Mouse (Mus musculus) right cerebral cortex, postnatal 14 days (tissue): ENCODE measurements at regions not wholly inside any gene's neighbourhood (a gene's known extent, or its start where the extent isn't known, plus 50 kb on each side); places are given as distances from the start of the nearest gene placed in this dataset.
A peak's percentile ranks its signal among the peaks of the same experiment; 100 is the strongest.

Experiments
- DNase-seq: peaks from one replicate; pipeline ENCODE4 v3.0.0; 2022

DNA sequence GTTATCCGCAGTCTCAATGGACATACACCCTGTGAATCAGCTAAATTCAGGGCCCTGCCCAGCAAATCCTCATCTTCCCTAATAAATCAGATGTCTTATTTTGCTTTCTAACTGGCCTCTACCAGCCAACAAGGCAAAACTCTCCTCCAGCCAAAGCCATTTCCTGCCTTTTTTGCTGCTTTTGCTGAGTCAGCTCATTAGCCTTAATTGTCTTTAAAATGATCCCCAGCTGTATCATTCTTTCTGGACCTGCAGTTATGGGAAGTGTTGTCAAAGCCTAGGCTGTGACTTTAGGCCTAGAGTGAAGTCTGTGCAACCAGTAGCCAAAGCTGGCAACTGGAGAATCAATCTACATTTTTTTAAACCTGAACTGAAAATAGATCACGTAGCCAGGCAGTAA is 81.4 kb downstream of the Mtpn start:
- no peak for DNase-seq

DNA sequence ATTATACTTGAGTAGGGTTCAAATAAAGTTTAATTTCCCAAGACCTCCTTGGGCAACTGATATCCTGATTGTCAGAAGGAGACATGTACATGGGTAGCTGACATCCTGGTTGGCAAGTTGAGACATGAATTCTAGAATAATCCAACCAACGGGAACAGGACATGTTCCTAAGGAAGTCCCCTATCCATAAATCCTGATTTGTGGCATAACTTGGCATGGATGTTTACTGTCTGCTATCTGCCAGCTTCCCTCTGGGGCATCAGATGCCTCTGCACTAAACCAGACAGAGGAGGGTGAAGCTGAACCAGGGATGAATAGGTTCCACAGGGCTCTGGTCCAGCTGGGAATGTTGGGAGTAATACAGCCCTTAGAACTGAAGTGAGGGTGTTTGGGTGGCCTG is 94.7 kb downstream of the Mtpn start:
- DNase-seq, result no peak

DNA sequence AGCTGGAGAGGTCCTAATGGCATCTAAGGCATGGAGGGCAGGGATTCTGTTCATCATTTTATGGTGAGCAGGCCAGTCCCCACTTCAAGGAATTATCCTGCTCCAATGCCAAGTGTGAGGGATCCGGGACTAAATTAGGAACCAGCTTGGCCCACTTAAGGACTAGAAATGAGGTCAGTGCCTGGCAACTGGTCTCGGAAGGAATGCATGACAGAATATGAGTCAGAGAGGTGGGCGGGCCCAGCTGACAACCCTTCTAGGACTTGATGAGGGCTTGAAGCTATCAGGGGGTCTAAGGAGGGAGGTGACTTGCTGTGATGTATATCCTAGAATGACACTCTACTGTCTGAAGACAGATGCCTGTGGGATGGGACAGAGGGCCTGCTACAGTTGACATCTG is 100.4 kb upstream of the Fam180a start:
- peak; percentile 46 for DNase-seq

GRCm38 (mm10) chr6:35424521-35424920 is 98.6 kb upstream of the Fam180a start:
- DNase-seq, result no peak

DNA sequence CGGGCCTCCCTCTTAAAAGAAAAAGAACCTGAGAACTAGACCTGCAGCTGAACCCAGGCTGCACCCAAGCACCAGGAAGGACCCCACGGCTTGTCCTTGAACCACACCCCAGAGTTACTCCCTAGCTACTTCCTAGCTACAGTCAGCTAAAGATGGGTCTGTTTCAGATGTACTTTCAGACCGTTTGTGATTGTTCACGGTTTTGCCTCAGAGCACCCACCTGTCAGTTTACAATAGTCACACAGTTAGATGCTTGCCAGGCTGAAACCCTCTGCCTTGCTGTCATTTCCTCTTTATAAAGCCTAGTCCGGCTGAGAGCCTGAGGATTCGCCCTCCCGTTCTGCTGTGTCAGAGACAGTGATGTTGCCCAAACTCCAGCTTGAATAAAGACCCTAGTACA is 95.0 kb upstream of the Fam180a start:
- DNase-seq, result no peak

GRCm38 (mm10) chr6:35405044-35405443 is 79.1 kb upstream of the Fam180a start:
- DNase-seq, result no peak

GRCm38 (mm10) chr6:35403341-35403910 is 77.5 kb upstream of the Fam180a start:
- DNase-seq, result no peak

DNA sequence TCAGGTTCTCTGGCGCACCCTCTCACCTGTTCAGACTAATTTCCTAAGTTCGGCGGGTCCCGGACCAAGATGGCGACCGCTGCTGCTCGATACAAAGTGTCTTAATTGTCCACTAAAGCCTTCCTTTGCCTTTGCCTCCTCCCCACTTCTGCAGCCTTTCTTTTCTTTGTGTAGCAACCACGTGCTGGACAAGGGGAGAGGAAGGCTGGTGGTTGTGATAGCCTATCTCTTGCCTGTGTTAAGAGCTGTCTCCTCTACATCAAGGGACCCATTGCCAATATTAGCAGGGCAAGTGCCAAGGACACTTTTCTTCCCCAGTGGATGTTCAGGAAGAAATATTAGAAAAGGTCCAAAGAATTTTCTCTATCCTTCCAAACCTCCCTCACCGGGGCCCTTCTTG is 69.8 kb upstream of the Fam180a start:
- DNase-seq, result no peak

DNA sequence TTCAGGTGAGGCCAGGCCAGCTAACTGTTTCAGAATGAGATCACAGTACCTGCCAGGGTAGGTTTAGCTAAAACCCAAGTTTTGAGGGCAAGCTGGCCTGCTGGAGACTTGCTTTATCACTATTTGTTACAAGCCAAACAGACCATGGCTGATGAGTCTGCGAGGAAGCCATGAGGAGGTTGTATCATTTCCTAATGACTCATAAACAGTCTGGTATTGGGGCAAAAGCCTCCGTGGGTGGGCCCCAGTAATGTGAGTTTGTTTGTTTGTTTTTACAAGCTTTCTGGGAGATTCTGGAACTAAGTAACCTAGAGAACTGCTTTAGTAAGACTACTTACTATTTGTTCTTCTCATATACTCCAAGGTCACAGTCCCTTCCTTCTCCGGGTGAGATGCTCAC is 62.9 kb upstream of the Fam180a start:
- no peak for DNase-seq

- no peak for DNase-seq
Observed at GRCm38 (mm10) chr6:35381536-35381935, 55.6 kb upstream of the Fam180a start.

GRCm38 (mm10) chr6:35380721-35381466 is 55.0 kb upstream of the Fam180a start:
- no peak for DNase-seq

DNA sequence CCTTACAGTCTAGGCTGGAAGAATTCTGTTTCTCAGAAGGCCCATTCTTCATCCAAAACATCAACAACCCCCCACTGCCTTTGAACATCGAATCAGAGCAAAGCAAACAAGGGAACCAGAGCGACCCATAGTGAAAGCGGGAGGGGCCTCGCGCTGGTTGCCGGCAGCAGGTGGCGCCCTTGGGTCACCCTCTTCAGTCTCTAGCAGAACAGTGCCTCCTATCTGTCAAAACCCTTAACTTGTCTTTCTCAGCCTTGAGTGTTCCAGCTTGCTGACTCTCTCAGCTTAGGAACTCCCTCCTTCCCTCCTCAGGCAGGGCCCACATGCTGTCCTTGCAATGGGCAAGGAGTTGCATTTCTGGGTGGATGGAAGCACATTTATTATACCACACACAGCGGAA is 53.9 kb upstream of the Fam180a start:
- DNase-seq, result peak; percentile 71

- no peak for DNase-seq
Observed at GRCm38 (mm10) chr6:35378851-35379250, 52.9 kb upstream of the Fam180a start.

DNA sequence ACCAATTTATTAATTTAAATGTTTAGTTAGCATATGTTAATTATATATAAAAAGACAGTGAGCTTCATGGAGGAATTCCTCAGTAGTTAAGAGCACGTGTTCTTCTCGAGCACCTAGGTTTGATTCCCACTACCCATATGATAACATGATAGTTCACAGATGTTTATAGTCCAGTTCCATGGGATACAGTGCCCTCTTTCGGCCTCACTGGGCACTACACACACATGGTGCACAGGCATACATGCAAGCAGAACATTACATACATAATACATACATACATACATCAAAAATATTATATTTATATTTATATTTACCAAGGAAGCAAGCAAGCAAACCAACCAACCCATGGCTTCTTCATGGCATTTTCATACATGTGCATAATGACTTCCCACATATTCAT is 51.6 kb upstream of the Fam180a start:
- DNase-seq, result no peak

DNA sequence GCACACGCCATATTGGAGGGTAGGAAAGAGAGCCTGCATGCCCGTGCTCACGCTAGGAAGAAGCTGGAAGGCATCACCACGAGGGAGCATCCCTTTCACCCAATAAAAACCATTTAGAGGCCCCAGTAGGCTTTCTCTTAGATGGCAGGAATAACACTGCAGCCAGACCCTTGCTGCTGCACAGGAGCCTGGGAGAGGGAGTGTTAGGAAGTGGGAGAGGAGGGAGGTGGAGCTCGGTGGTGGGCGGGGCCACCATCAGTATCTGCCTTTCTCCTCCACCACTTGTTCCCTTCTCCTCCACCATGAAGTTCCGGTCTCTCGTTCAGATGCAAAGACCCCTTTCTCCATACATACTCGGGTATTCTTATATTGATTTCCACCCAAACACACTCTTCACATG is 50.6 kb upstream of the Fam180a start:
- DNase-seq, result no peak
